Mouse (Mus musculus) stomach, embryonic 16.5 days (tissue): ENCODE results near the gene Ces2a. TPM values are rescaled to one million over a fixed set of nuclear protein-coding genes. Genes with fewer than 3 reads are reported as not detected.

ENCODE experiments used
- microRNA-seq: library from miRNA; unstranded; fragments of <30 nt; microRNA quantifications from one replicate; pipeline ENCODE4, GENCODE M21; 2016
- polyA plus RNA-seq: library from polyadenylated mRNA; unstranded; fragments of >200 nt; fragmentation: Nextera tagmentation; extraction: Ambion mirVana; gene quantifications from 2 replicates; pipeline ENCODE4 v1.2.1, GENCODE M21; 2015

Gene Ces2a
- polyA plus RNA-seq, 1 experiment from 2014 or later = 1.4 TPM

Small RNAs within 50 kb of the gene (microRNA-seq; reads per million reads assigned to microRNA genes)
- not detected for gene Gm44328

Other genes with a start within 250 kb of the Ces2a start
- 0.14 and 0.20 TPM in 2 replicates for gene Terb1, start 224.1 kb upstream of the Ces2a start, polyA plus RNA-seq
- gene Nae1, start 199.4 kb upstream of the Ces2a start, polyA plus RNA-seq = 86.4 and 89.4 TPM in 2 replicates
- gene Car7, start 199.3 kb upstream of the Ces2a start, polyA plus RNA-seq = 1.5 and 1.6 TPM in 2 replicates
- 13.3 and 14.1 TPM in 2 replicates for gene Pdp2, start 142.6 kb upstream of the Ces2a start, polyA plus RNA-seq
- 1.6 and 2.0 TPM in 2 replicates for gene Cdh16, start 109.6 kb upstream of the Ces2a start, polyA plus RNA-seq
- gene Rrad, start 102.7 kb upstream of the Ces2a start, polyA plus RNA-seq = 9.2 and 14.4 TPM in 2 replicates
- gene Ciao2b, start 92.0 kb upstream of the Ces2a start, polyA plus RNA-seq = 92.6 and 93.6 TPM in 2 replicates
- gene Ces2b, start 97.6 kb downstream of the Ces2a start, polyA plus RNA-seq = 1.0 and 1.5 TPM in 2 replicates
- 1.4 and 2.2 TPM in 2 replicates for gene Ces2c, start 113.1 kb downstream of the Ces2a start, polyA plus RNA-seq
- gene Ces2e, start 192.3 kb downstream of the Ces2a start, polyA plus RNA-seq = 5.6 and 7.9 TPM in 2 replicates
- gene Ces2f, start 213.4 kb downstream of the Ces2a start, polyA plus RNA-seq = 0.53 and 0.69 TPM in 2 replicates
- gene Ces2g, start 227.7 kb downstream of the Ces2a start, polyA plus RNA-seq = 12.8 and 18.7 TPM in 2 replicates